Mouse (Mus musculus) kidney, embryonic 14.5 days (tissue): ENCODE data around the gene Drosha. TPM values are rescaled to one million over a fixed set of nuclear protein-coding genes. Genes with fewer than 3 reads are reported as not detected.

ENCODE experiments used
- ATAC-seq: fragments of 200-750 bp; cut with Nextera tagmentation; 2 replicates; pipeline ENCODE4 v1.8.0; 2017; ENCODE audit warnings: moderate number of reproducible peaks, mild to moderate bottlenecking, moderate TSS enrichment, moderate library complexity; ENCODE audit not compliant: low FRiP score, low TSS enrichment
- H3K27ac ChIP-seq: fragments of 300-500 bp; sonication (generic); 2 replicates; pipeline ENCODE4 v1.5.1; 2014; ENCODE audit warnings: low read depth, mild to moderate bottlenecking, low read length, moderate library complexity, mixed read lengths
- H3K27me3 ChIP-seq: fragments of 300-500 bp; sonication (generic); 2 replicates; pipeline ENCODE4 v1.6.1; 2014; ENCODE audit warnings: mild to moderate bottlenecking, low read length; ENCODE audit not compliant: control insufficient read depth, insufficient read depth
- H3K36me3 ChIP-seq: fragments of 300-500 bp; sonication (generic); 2 replicates; pipeline ENCODE4 v1.6.1; 2014; ENCODE audit warnings: low read length, mixed read lengths; ENCODE audit not compliant: control insufficient read depth, insufficient read depth
- H3K4me1 ChIP-seq: fragments of 300-500 bp; sonication (generic); 2 replicates; pipeline ENCODE4 v1.6.1; 2014; ENCODE audit warnings: low read length, mixed read lengths; ENCODE audit not compliant: control insufficient read depth, insufficient read depth
- H3K4me2 ChIP-seq: fragments of 300-500 bp; sonication (generic); replicated peaks from 2 replicates; pipeline ENCODE4 v1.6.1; 2014; ENCODE audit warnings: low read depth, mild to moderate bottlenecking, low read length
- H3K4me3 ChIP-seq: fragments of 300-500 bp; sonication (generic); 2 replicates; pipeline ENCODE4 v1.5.1; 2014; ENCODE audit warnings: mild to moderate bottlenecking, low read length
- H3K9ac ChIP-seq: fragments of 300-500 bp; sonication (generic); 2 replicates; pipeline ENCODE4 v1.6.1; 2014; ENCODE audit warnings: low read depth, mild to moderate bottlenecking, low read length, moderate library complexity
- H3K9me3 ChIP-seq: fragments of 300-500 bp; sonication (generic); 2 replicates; pipeline ENCODE4 v1.6.1; 2016; ENCODE audit warnings: low read length; ENCODE audit not compliant: control insufficient read depth
- WGBS: fragments of 180-500 bp; shearing (Covaris S2); extraction: QIAGEN DNeasy Blood & Tissue Kit; methylation state at CpG from one replicate; pipeline ENCODE4 v1.1.7; 2014; 5-methylcytosine and 5-hydroxymethylcytosine counted together
- polyA plus RNA-seq: library from polyadenylated mRNA; unstranded; fragments of >200 nt; fragmentation: Nextera tagmentation; extraction: Ambion mirVana; gene quantifications from 2 replicates; pipeline ENCODE4 v1.2.1, GENCODE M21; 2014

Gene Drosha
- polyA plus RNA-seq = 30.9 and 50.1 TPM in 2 replicates

DNA sequence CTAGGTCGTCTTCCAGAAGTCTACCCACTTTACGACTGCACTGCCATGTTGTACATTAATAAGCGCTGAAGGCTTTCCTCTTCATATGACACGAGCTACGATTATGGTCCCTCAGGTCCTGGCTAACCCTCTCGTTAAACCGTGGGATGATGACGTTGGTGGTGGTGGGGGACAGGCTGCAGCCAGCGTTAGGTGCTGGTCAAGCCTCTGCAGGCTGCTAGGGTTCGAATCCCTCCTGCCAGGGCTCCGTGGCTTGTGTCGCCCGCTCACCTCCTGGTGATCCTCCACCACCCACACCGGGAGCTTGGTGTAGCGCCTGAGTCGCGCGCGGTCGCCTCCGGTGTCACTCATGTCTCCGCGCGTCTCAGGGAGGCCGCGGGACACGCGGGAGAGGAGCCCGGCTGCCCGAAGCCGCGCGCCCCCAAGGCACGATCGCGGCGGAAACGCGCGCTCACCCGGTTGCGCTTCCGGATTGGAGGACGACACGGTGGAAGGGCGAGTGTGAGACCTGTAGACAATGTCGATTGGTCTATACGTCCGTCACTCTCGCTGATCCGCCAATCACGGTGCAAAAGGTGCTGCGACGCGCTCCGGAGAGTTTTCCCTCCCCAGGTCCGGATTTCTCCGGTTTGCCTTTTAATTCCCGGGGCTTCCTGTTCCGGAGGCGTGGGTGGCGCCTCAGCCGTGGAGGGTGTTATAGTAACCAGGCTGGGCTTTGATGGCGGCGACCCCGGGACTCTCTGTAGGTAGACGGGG is at the start of gene Drosha, which contains the start of gene 6030458C11Rik:
Gene Drosha (plus strand): TSS at position 619 of the 756 bp plus-strand sequence.
Gene 6030458C11Rik (minus strand): TSS at position 453 of the 756 bp plus-strand sequence.
- H3K27ac ChIP-seq = peak within 1 kb of the TSS; percentile 67; the same call in 1 of the 2 replicates
- peaks cover 45% of the 10 kb centered on the region for H3K36me3 ChIP-seq
- H3K9ac ChIP-seq = peak within 1 kb of the TSS; percentile 91
- H3K4me3 ChIP-seq = peak within 1 kb of the TSS; percentile 83
- peak; percentile 100 for ATAC-seq
- no peaks in the 10 kb centered on the region for H3K27me3 ChIP-seq
- H3K4me2 ChIP-seq = peak within 1 kb of the TSS; percentile 68
- no peaks in the 10 kb centered on the region for H3K9me3 ChIP-seq
- peaks cover 15% of the 10 kb centered on the region; the same call in 1 of the 2 replicates for H3K4me1 ChIP-seq
- WGBS = under 1% methylated on average over 60 of the region's 67 CpGs

DNA sequence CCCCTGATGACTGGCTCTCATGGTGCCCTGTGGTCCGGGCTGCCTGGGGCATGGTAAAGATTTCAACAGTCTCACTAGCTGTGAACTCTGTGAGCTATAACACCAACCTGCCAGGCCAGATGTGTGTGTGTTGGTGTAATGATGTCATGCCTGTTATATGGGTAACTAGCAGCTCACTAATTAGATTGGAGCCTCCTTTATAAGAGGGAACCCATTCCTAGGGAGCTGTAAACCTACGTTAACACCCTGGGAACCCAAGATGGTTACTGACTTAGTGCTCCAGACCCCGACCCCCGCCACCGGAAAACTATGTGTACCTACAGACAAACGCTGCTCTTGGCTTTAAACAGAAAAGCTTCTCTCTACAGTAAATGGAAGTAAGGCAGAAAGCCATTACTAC is 43.3 kb upstream of the Drosha start:
- Histone ChIP-seq H3K4me2 (no peak overlapping the region), H3K4me3 (no peak overlapping the region), H3K27ac (no peak overlapping the region), H3K9me3 (peaks cover 6% of the 10 kb centered on the region; the same call in 1 of the 2 replicates), H3K36me3 (no peaks in the 10 kb centered on the region), H3K9ac (no peak overlapping the region), H3K27me3 (no peaks in the 10 kb centered on the region), H3K4me1 (no peaks in the 10 kb centered on the region)
- WGBS = 63% methylated on average over 6 of the region's 6 CpGs
- no peak for ATAC-seq

DNA sequence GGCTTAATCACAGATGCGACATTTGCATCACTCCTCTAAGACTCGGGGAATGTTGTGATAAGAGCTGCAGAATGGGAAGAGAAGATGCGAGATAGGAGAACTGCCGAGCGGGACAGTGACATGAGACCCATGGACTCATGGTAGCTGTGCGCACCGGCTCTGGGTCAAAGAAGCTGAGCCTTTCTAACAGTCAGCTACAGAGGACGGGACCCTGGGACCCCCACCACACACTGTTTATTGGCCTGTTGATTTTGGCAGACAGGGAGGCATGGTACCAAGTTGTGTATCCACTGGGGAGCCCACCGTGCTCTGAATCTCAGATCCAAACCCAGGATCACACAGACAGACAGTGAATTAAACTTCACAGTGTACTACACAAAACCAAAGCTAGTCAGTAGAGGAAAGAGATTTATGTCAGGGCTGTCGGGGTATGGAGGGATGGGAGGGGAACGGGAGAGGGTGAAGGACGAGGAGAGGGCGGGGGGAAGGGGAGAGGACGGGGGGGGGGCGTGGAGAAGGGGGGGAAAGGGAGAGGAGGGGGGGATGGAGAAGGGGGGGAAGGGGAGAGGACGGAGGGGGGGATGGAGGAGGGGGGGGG is 42.8 kb upstream of the Drosha start:
- Histone ChIP-seq H3K9me3 (peaks cover 3% of the 10 kb centered on the region; the same call in 1 of the 2 replicates), H3K4me2 (no peak overlapping the region; the same call in 1 of the 2 replicates), H3K27ac (no peak overlapping the region), H3K4me3 (no peak overlapping the region), H3K9ac (no peak overlapping the region), H3K27me3 (no peaks in the 10 kb centered on the region), H3K36me3 (no peaks in the 10 kb centered on the region), H3K4me1 (no peaks in the 10 kb centered on the region)
- no peak for ATAC-seq
- 47% methylated on average over 13 of the region's 16 CpGs for WGBS

DNA sequence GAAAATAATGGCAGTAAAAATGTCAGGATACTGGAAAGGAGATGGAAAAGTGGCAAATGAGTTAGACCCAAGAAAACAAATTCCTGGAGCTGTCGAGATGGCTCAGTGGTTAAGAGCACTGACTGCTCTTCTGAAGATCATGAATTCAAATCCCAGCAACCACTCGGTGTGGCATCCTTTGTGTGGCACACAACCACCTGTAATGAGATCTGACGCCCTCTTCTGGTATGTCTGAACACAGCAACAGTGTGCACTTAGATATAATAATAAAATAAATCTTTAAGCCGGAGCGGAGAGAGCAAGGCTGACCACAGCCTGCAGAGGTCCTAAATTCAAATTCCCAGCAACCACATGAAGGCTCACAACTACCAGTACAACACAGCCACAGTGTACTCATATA is 36.1 kb upstream of the Drosha start:
- no peaks in the 10 kb centered on the region for H3K27me3 ChIP-seq
- no peak overlapping the region for H3K4me3 ChIP-seq
- 0 out of 2 replicates have a peak, but pooled peaks cover 6% of the 10 kb centered on the region for H3K4me1 ChIP-seq
- no peak for ATAC-seq
- WGBS = 79% methylated on average over 5 of the region's 5 CpGs
- no peaks in the 10 kb centered on the region for H3K9me3 ChIP-seq
- no peak overlapping the region for H3K27ac ChIP-seq
- H3K9ac ChIP-seq = no peak overlapping the region
- no peak overlapping the region for H3K4me2 ChIP-seq
- H3K36me3 ChIP-seq = no peaks in the 10 kb centered on the region

DNA sequence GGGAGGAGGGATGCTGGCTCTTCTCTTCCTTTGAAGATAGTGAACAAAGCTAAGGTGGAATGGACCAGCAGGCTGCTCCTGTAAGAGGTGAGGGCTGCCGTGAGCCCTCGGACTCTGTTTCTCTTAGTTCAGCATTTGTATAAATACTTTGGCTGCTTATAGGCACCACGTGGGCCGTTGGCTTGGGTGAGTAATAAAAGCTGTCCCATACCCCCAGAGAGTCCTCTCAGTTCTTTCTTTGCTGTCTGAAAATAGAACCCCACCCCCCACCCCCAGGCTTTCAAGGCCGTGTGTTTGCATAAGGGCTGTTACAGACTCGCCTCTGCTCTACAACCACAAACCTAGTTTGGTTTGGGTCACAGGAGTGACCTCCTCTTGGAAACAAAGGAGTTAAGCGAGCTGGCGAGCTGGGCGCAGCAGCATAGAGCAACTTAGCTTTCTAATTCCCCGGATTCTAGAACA is 35.2 kb upstream of the Drosha start:
- H3K36me3 ChIP-seq = no peaks in the 10 kb centered on the region
- H3K4me2 ChIP-seq = no peak overlapping the region; the same call in 1 of the 2 replicates
- H3K4me1 ChIP-seq = 0 out of 2 replicates have a peak, but pooled peaks cover 6% of the 10 kb centered on the region
- no peak overlapping the region; the same call in 1 of the 2 replicates for H3K9ac ChIP-seq
- H3K27ac ChIP-seq = no peak overlapping the region
- no peaks in the 10 kb centered on the region for H3K27me3 ChIP-seq
- H3K4me3 ChIP-seq = no peak overlapping the region
- ATAC-seq = peak; percentile 62
- H3K9me3 ChIP-seq = no peaks in the 10 kb centered on the region
- WGBS = 13% methylated on average over 10 of the region's 10 CpGs

DNA sequence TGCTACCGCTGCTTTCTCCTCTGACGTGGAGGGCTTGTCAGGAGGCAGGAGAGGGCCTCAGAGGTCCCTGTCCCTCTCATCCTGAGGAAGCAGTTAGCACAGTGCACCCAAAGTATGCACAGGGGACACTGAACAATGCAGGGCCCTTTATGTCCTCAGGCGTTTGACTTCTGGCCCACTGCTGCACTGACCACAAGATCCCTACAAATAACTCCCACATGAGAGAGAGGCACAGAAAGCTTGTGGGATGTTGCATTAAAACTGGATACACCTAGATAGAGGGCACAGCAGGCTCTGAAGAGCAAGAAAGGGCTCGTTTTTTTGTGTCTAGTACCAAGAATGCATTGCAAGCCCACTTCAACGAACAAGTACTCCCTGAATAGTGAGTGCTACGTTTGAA is 30.3 kb upstream of the Drosha start:
- no peak for ATAC-seq
- Histone ChIP-seq H3K9me3 (no peaks in the 10 kb centered on the region), H3K27me3 (no peaks in the 10 kb centered on the region), H3K4me2 (no peak overlapping the region), H3K4me3 (no peak overlapping the region), H3K36me3 (no peaks in the 10 kb centered on the region), H3K9ac (no peak overlapping the region), H3K4me1 (0 out of 2 replicates have a peak, but pooled peaks cover 4% of the 10 kb centered on the region), H3K27ac (no peak overlapping the region)
- 81% methylated on average over 6 of the region's 6 CpGs for WGBS

DNA sequence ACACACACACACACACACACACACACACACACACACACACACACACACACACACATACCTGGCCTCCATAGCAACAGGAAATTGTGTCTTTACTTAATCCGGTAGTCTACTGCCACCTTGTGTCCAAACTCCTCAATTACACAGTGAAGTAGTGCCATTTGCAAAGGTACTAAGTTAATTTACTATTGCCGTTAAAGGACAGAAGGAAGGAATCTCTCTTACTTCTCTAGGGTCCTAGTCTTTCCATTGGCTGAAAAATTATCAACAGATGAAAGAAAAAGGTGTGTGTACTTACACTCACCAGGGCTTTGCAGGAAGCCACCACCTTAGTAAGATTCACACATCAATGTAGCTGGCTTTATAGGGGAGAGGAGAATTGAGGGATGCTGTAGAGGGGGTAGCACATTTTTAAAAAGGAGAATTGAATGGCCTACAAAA is 29.1 kb upstream of the Drosha start:
- H3K27ac ChIP-seq = no peak overlapping the region
- ATAC-seq = peak; percentile 66; the same call in 1 of the 2 replicates
- no peaks in the 10 kb centered on the region for H3K4me1 ChIP-seq
- H3K36me3 ChIP-seq = no peaks in the 10 kb centered on the region
- WGBS = 0% methylated on average over 2 of the region's 2 CpGs
- no peak overlapping the region for H3K9ac ChIP-seq
- no peaks in the 10 kb centered on the region for H3K9me3 ChIP-seq
- H3K27me3 ChIP-seq = no peaks in the 10 kb centered on the region
- no peak overlapping the region for H3K4me3 ChIP-seq
- H3K4me2 ChIP-seq = no peak overlapping the region

DNA sequence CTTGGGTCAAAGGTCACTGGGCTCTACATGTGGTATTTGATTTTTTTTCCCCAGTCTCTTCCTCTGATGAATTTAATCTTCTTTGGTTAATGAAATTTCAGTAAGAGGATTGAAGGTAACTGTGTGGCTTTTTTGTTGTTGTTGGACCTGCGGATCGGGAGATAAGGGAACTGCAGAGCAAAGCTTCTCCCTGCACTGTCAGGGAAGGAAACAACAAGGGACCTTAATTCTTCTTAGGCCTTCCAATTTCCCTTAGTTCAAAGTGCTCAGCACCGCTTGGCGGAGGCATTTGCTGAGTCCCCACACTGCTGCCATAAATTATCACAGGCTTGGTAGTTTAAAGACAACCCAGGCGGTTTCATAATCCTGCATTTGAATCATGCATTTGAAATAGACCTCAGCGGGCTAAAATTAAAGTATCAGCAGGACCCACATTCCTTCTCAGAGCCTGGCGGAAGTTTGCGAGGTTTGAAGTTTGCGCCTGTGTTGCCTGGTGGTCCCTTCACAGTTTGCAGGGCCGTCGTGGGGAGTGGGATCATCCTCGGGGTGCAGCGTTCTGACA is 28.6 kb upstream of the Drosha start:
- H3K4me3 ChIP-seq = no peak overlapping the region
- 56% methylated on average over 13 of the region's 13 CpGs for WGBS
- no peak overlapping the region for H3K9ac ChIP-seq
- H3K4me1 ChIP-seq = no peaks in the 10 kb centered on the region
- H3K27ac ChIP-seq = no peak overlapping the region
- no peak overlapping the region for H3K4me2 ChIP-seq
- no peak for ATAC-seq
- H3K9me3 ChIP-seq = no peaks in the 10 kb centered on the region
- no peaks in the 10 kb centered on the region for H3K36me3 ChIP-seq
- no peaks in the 10 kb centered on the region for H3K27me3 ChIP-seq
